Mouse (Mus musculus): Measurements from ENCODE around the gene Gdap1l1. TPM values are rescaled to one million over a fixed set of nuclear protein-coding genes. Genes with fewer than 3 reads are reported as not detected.

Gene Gdap1l1
- 0.10 and 0.16 TPM in 2 replicates for polyA plus RNA-seq (2015; fragmentation: Nextera tagmentation; extraction: Ambion mirVana)

DNA sequence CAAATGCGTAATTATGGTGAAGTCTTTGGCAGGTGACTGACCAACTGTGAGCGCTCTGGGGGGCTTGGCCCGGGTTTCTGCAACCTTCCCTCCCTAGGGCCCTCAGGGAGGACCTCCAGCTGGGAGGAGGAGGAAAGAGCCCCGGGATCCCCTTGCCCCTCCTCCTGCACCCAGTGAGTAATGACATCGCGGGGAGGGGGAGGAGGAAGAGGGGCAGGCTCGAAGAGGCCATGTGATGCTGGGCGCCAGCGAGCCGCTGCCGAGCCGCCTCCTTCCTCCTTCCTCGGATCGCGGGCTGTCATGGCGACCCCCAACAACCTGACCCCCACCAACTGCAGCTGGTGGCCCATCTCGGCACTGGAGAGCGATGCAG lies at the start of gene Gdap1l1:
TSS of gene Gdap1l1 (plus strand) at position 231 of the 373 bp plus-strand sequence.

GRCm38 (mm10) chr2:163397905-163398304 lies 40.4 kb upstream of the Gdap1l1 start, which contains the start of gene Jph2:
Jph2 (minus strand) TSS chr2:163397993.

DNA sequence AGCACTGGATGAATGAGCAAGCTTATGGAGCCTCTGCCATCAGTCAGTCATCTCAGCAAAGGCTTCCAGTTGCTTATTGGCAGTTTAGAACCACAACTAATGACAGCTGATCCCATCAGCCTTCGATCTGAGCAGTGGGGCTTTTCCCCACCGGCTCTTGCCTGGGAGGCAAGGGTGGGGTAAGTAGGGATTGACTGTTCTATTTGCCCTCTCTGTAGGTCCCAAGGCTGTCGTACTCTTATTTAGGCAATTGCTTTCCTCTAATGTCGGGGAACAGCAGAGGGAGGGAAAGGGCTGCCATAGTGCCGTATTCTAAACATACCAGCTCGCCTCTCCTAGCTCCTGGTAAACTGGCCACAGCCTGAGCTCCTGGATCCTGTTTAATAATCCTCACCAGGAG lies 13.7 kb upstream of the Gdap1l1 start, which contains the start of gene Oser1:
TSS of gene Oser1 (minus strand) at position 101 of the 400 bp plus-strand sequence.

GRCm38 (mm10) chr2:163472466-163472851 lies 34.2 kb downstream of the Gdap1l1 start, which contains the start of gene Fitm2:
Fitm2 (minus strand) TSS chr2:163472629.

DNA sequence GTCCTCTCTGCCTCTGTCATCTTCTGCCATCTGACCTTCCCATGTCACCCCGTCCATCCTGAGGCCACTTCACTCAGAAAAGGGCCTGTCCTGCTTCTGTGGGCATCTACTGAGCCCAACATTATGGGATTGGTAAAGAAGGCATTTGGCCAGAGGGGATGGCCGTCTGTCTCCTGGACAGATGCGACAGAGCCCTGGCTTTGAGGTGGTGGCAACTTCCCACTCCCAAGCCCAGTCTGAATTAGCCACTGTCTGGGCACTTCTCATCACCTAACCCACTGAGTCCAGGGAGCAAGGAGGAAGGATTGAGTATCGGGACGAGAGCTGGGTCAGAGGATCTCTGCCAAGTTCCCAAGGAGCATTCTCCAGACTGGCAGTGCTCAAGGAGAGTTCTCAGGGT lies 53.7 kb downstream of the Gdap1l1 start, which contains the start of gene R3hdml:
TSS of gene R3hdml (plus strand) at position 301 of the 400 bp plus-strand sequence.

Other genes starting within 250 kb of the Gdap1l1 start
- gene Tox2, start 235.4 kb upstream of the Gdap1l1 start, polyA plus RNA-seq (2015; fragmentation: Nextera tagmentation; extraction: Ambion mirVana): 0.91 and 1.1 TPM in 2 replicates
- gene Jph2, start 40.5 kb upstream of the Gdap1l1 start, polyA plus RNA-seq (2015; fragmentation: Nextera tagmentation; extraction: Ambion mirVana): 35.7 and 36.6 TPM in 2 replicates
- gene Oser1, start 13.8 kb upstream of the Gdap1l1 start, polyA plus RNA-seq (2015; fragmentation: Nextera tagmentation; extraction: Ambion mirVana): 57.6 and 58.1 TPM in 2 replicates
- gene Fitm2, start 34.2 kb downstream of the Gdap1l1 start, polyA plus RNA-seq (2015; fragmentation: Nextera tagmentation; extraction: Ambion mirVana): 23.3 and 27.1 TPM in 2 replicates
- 0.35 TPM in 1 of 2 replicates, not detected in the other for gene R3hdml, start 53.8 kb downstream of the Gdap1l1 start, polyA plus RNA-seq (2015; fragmentation: Nextera tagmentation; extraction: Ambion mirVana)
- gene Hnf4a, start 68.3 kb downstream of the Gdap1l1 start, polyA plus RNA-seq (2015; fragmentation: Nextera tagmentation; extraction: Ambion mirVana): not detected in 2 replicates
- 8.5 and 8.9 TPM in 2 replicates for gene Ttpal, start 163.8 kb downstream of the Gdap1l1 start, polyA plus RNA-seq (2015; fragmentation: Nextera tagmentation; extraction: Ambion mirVana)
- gene Serinc3, start 206.7 kb downstream of the Gdap1l1 start, polyA plus RNA-seq (2015; fragmentation: Nextera tagmentation; extraction: Ambion mirVana): 37.8 and 39.1 TPM in 2 replicates
- gene Pkig, start 219.9 kb downstream of the Gdap1l1 start, polyA plus RNA-seq (2015; fragmentation: Nextera tagmentation; extraction: Ambion mirVana): 255 and 269 TPM in 2 replicates